Mouse (Mus musculus) liver, embryonic 12.5 days (tissue): ENCODE results near the gene Uba3. TPM values are rescaled to one million over a fixed set of nuclear protein-coding genes. Genes with fewer than 3 reads are reported as not detected.

Source experiments
- ATAC-seq: fragments of 200-750 bp; cut with Nextera tagmentation; 2 replicates; pipeline ENCODE4 v1.8.0; 2017; ENCODE audit warnings: moderate number of reproducible peaks, mild to moderate bottlenecking, moderate library complexity
- H3K27ac ChIP-seq: fragments of 300-500 bp; sonication (generic); 2 replicates; pipeline ENCODE4 v1.5.1; 2016; ENCODE audit warnings: mild to moderate bottlenecking
- H3K27me3 ChIP-seq: fragments of 300-500 bp; sonication (generic); replicated peaks from 2 replicates; pipeline ENCODE4 v1.6.1; 2016; ENCODE audit warnings: mild to moderate bottlenecking, moderate library complexity
- H3K36me3 ChIP-seq: fragments of 300-500 bp; sonication (generic); 2 replicates; pipeline ENCODE4 v1.6.1; 2016; ENCODE audit warnings: mild to moderate bottlenecking, moderate library complexity
- H3K4me1 ChIP-seq: fragments of 300-500 bp; sonication (generic); 2 replicates; pipeline ENCODE4 v1.6.1; 2016
- H3K4me2 ChIP-seq: fragments of 300-500 bp; sonication (generic); 2 replicates; pipeline ENCODE4 v1.6.1; 2016; ENCODE audit warnings: mild to moderate bottlenecking, moderate library complexity
- H3K4me3 ChIP-seq: fragments of 300-500 bp; sonication (generic); 2 replicates; pipeline ENCODE4 v1.5.1; 2016; ENCODE audit warnings: mild to moderate bottlenecking, moderate library complexity
- H3K9ac ChIP-seq: fragments of 300-500 bp; sonication (generic); 2 replicates; pipeline ENCODE4 v1.6.1; 2016; ENCODE audit warnings: mild to moderate bottlenecking, moderate library complexity
- H3K9me3 ChIP-seq: fragments of 300-500 bp; sonication (generic); replicated peaks from 2 replicates; pipeline ENCODE4 v1.6.1; 2016; ENCODE audit warnings: mild to moderate bottlenecking, moderate library complexity
- WGBS: fragments of 180-500 bp; shearing (Covaris S2); methylation state at CpG from one replicate; pipeline ENCODE4 v1.1.7; 2016; ENCODE audit not compliant: insufficient replicate concordance; 5-methylcytosine and 5-hydroxymethylcytosine counted together
- polyA plus RNA-seq: library from polyadenylated mRNA; unstranded; fragments of >200 nt; fragmentation: Nextera tagmentation; extraction: Ambion mirVana; gene quantifications from 2 replicates; pipeline ENCODE4 v1.2.1, GENCODE M21; 2016

The Uba3 gene
- polyA plus RNA-seq, 1 experiment from 2014 or later: 39.9 TPM

GRCm38 (mm10) chr6:97148383-97149251, 56.8 kb downstream of the Uba3 start, which contains the start of gene Eogt:
TSS of gene Eogt (minus strand) at chr6:97149182.
- peak within 1 kb of the TSS; percentile 65; the same call in 1 of the 2 replicates for H3K27ac ChIP-seq
- WGBS: 1% methylated on average over 56 of the region's 56 CpGs
- ATAC-seq: peak; percentile 86

GRCm38 (mm10) chr6:97147755-97148382, 57.6 kb downstream of the Uba3 start:
- Histone ChIP-seq H3K4me2 (peak overlapping the region; percentile 98), H3K27ac (no peak overlapping the region), H3K36me3 (peaks cover 5% of the 10 kb centered on the region; the same call in 1 of the 2 replicates), H3K4me1 (peaks cover 24% of the 10 kb centered on the region), H3K9me3 (no peaks in the 10 kb centered on the region), H3K9ac (peak overlapping the region; percentile 86), H3K4me3 (peak overlapping the region; percentile 73), H3K27me3 (no peaks in the 10 kb centered on the region)
- 39% methylated on average over 18 of the region's 18 CpGs for WGBS
- ATAC-seq: no peak

More at GRCm38 (mm10) chr6:97148383-97149251, 56.8 kb downstream of the Uba3 start, which contains the start of gene Eogt:
- Histone ChIP-seq H3K9me3 (no peaks in the 10 kb centered on the region), H3K4me1 (peaks cover 24% of the 10 kb centered on the region), H3K9ac (peak within 1 kb of the TSS; percentile 86), H3K4me3 (peak within 1 kb of the TSS; percentile 73), H3K27me3 (no peaks in the 10 kb centered on the region), H3K4me2 (peak within 1 kb of the TSS; percentile 98), H3K36me3 (peaks cover 7% of the 10 kb centered on the region)

GRCm38 (mm10) chr6:97145156-97145555, 60.3 kb downstream of the Uba3 start:
- ATAC-seq: no peak
- 92% methylated on average over 7 of the region's 7 CpGs for WGBS
- Histone ChIP-seq H3K36me3 (peaks cover 6% of the 10 kb centered on the region; the same call in 1 of the 2 replicates), H3K4me3 (no peak overlapping the region), H3K9ac (no peak overlapping the region), H3K27ac (no peak overlapping the region), H3K4me1 (peaks cover 24% of the 10 kb centered on the region), H3K9me3 (no peaks in the 10 kb centered on the region), H3K27me3 (no peaks in the 10 kb centered on the region), H3K4me2 (no peak overlapping the region)

GRCm38 (mm10) chr6:97144359-97144758, 61.1 kb downstream of the Uba3 start:
- Histone ChIP-seq H3K4me2 (no peak overlapping the region), H3K4me1 (peaks cover 20% of the 10 kb centered on the region), H3K4me3 (no peak overlapping the region), H3K36me3 (peaks cover 13% of the 10 kb centered on the region), H3K27ac (no peak overlapping the region), H3K9ac (no peak overlapping the region), H3K27me3 (no peaks in the 10 kb centered on the region), H3K9me3 (no peaks in the 10 kb centered on the region)
- no peak for ATAC-seq
- WGBS: 58% methylated on average over 7 of the region's 7 CpGs

GRCm38 (mm10) chr6:97142611-97143010, 62.8 kb downstream of the Uba3 start:
- 57% methylated on average over 8 of the region's 8 CpGs for WGBS
- Histone ChIP-seq H3K27me3 (no peaks in the 10 kb centered on the region), H3K4me3 (no peak overlapping the region), H3K4me1 (peaks cover 2% of the 10 kb centered on the region; the same call in 1 of the 2 replicates), H3K4me2 (no peak overlapping the region), H3K36me3 (peaks cover 14% of the 10 kb centered on the region), H3K9ac (no peak overlapping the region), H3K27ac (no peak overlapping the region), H3K9me3 (no peaks in the 10 kb centered on the region)
- ATAC-seq: no peak

- H3K9ac ChIP-seq: no peak overlapping the region
- ATAC-seq: no peak
- H3K36me3 ChIP-seq: peaks cover 14% of the 10 kb centered on the region
- H3K4me1 ChIP-seq: no peaks in the 10 kb centered on the region
- no peak overlapping the region for H3K4me2 ChIP-seq
- no peaks in the 10 kb centered on the region for H3K27me3 ChIP-seq
- WGBS: 75% methylated on average over 7 of the region's 7 CpGs
- H3K4me3 ChIP-seq: no peak overlapping the region
- H3K27ac ChIP-seq: no peak overlapping the region
- H3K9me3 ChIP-seq: no peaks in the 10 kb centered on the region
Observed at GRCm38 (mm10) chr6:97141811-97142210, 63.6 kb downstream of the Uba3 start.

Other genes with a start within 250 kb of the Uba3 start
- gene Fam19a4, start 145.2 kb downstream of the Uba3 start, polyA plus RNA-seq: not detected in 2 replicates
- 2.9 and 3.7 TPM in 2 replicates for gene Eogt, start 56.5 kb downstream of the Uba3 start, polyA plus RNA-seq
- gene Tmf1, start 26.5 kb downstream of the Uba3 start, polyA plus RNA-seq: 19.6 and 19.9 TPM in 2 replicates
- 35.3 and 36.6 TPM in 2 replicates for gene Arl6ip5, start 5.0 kb upstream of the Uba3 start, polyA plus RNA-seq
- gene Lmod3, start 47.1 kb upstream of the Uba3 start, polyA plus RNA-seq: 0.05 and 0.10 TPM in 2 replicates